Mouse (Mus musculus): Measurements from ENCODE around the gene Slfn8.

- TF ChIP-seq CTCF (IDR thresholded peaks at IDR 0.05; ENCODE audit: borderline replicate concordance, insufficient read depth, low read length) (no peak), POLR2A (IDR thresholded peaks at IDR 0.05; ENCODE audit: low read depth, low read length) (no peak)
Measured at GRCm38 (mm10) chr11:83065441-83066344, 45.1 kb upstream of the Slfn8 start.

All from embryonic fibroblast, embryonic 13.5 days (primary cell).